Mouse (Mus musculus): ENCODE data around the gene Gm10778.

Gene Gm10778

DNA sequence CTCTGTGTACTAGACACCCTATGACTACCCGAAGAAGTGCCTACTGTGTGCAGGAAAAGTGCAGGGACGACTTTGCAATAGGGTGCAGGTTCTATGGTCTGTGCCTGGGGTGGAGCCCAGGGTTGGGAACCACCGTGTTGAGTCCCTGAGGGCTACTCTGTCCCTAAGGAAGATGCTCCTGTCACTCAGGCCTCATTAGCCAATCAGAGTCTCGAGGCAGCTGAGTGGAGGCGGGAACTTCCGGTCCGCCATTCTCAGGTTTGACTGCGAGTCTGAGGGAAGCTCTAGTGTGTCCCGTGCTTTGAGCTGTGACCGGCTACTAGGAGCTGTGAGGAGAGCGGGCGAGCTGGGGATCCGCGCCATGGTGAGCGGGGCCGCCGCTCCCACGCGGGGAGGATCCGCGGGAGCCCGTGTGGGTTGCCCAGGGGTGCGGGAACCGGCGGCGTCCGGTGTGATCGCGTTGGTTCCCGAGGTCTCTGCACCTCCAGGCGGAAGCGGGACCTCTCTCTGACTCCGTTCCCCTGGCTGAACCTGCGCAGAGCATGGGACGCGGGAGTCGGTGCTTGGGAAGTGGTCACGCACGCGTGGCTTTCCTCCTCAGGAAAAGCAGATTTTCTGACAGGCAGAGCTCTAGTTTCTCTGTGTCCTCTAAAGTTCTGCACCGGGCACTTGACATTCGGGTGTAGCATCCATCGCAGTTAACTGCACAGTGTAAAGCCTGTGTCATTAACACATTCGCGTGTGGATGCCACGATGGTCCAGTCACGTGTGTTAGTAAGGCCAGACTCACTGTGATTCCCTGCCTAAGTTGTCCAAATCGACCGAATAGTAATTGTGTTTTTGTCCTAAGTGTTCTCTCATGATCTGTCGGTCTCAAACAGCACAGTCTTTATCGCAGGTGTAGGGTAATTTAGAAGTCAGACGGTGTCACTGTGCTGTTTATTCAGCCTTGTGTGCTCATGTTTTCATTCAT lies at the start of gene Gm10778:
TSS of gene Gm10778 (plus strand) at position 257 of the 973 bp plus-strand sequence.
- DNase-seq (ENCODE audit: extremely low spot score), result peak; percentile 89

DNA sequence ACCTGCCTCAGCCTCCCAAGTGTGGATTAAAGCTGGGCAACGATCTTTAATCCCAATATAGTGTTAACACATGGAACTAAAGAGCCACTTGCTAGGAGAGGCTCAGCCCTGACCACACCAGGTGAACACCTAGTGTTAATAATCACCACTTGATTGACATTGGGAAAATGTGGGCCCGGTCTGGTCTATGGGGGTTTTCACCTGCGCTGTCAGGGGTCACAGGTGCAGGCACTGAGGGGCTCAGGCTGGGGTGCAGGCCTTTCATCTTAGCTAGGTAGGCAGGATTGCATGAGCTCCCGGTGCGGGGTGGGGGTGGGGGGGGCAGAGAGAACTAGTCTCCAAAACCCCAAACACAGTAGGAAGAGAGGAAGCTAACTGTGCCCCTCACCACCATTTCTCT lies 49.2 kb upstream of the Gm10778 start:
- no peak for DNase-seq (ENCODE audit: extremely low spot score)

GRCm38 (mm10) chr10:81600096-81600495 lies 48.8 kb upstream of the Gm10778 start:
- no peak for DNase-seq (ENCODE audit: extremely low spot score)

GRCm38 (mm10) chr10:81600738-81601203 lies 48.1 kb upstream of the Gm10778 start, which contains the start of gene Tle6:
Gene Tle6 (minus strand): TSS chr10:81601073.
- DNase-seq (ENCODE audit: extremely low spot score), result peak; percentile 100

DNA sequence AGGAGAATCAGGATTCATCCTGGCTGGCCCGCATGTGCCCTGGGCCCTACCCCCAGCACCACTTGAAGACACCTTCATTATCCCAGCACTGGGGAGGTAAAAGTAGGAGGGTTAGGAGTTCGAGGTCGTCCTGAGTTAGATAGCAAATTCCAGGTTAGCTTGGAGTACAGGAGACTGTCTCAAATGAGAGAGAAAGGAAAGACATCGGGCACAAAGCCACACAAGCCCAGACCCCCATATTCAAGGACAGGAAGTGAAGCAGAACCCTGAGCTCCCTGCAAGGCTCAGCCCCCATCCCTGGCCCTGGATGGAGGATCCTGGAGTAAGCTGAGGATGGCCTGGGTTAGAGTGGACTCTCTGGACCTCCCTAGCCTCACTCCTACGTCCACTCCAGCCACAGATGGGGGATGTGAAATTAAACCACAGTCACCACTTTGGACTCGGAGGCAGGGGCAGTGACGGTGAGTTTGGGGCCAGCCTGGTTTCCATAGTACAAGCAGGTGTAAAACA lies 47.4 kb upstream of the Gm10778 start:
- no peak for DNase-seq (ENCODE audit: extremely low spot score)

GRCm38 (mm10) chr10:81602741-81603151 lies 46.1 kb upstream of the Gm10778 start:
- peak; percentile 70 for DNase-seq (ENCODE audit: extremely low spot score)

DNA sequence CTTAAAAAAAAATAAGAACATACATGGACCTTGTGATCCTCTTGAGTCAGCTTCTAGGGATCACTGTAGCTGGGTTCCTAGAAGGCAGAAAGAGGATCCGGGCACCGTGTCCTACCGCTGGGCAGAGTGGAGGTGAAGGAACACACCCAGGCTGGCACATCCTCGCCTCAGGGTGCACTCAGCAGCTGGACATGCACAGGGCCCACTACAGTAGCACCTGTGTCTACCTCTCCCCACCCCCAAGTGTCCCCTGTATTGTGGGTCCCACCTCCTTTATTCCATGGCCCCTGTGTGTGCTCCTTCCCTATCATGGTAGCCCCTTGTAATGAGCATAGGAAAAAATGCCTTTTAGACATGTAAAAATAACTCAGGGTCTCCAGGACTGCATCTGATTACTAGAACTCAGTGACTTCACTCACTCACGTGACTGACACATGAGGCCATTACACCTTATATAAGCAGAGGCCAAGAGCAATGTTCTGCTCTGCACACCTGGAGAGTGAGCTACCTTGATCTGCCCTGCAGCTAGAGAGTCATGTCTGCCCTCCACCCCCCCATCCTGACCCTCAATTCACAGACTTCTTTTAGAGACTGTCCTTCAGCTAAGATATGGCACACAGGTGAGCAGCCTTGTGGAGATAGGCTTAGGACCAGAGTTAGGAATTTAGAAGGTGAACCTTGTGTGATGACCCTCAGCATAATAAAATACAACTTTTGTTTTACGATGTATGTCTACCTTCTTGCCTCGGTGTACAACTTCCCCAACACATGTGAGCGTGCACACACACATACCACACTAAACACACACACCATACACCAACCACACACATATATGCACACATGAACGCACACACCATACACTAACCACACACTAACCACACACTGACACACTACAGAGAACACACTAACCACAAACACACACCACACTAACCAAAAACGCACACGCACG lies 44.6 kb upstream of the Gm10778 start:
- DNase-seq (ENCODE audit: extremely low spot score), result no peak

- peak; percentile 89 for DNase-seq (ENCODE audit: extremely low spot score)
These were observed 43.7 kb upstream of the Gm10778 start for GRCm38 (mm10) chr10:81604968-81605665.

- DNase-seq (ENCODE audit: extremely low spot score), result no peak
These were observed 43.2 kb upstream of the Gm10778 start for GRCm38 (mm10) chr10:81605666-81605973.

- DNase-seq (ENCODE audit: extremely low spot score), result peak; percentile 94
These were observed 42.7 kb upstream of the Gm10778 start, which contains the start of gene BC025920 for GRCm38 (mm10) chr10:81605974-81606751. Gene BC025920 (plus strand): TSS chr10:81606270.

DNA sequence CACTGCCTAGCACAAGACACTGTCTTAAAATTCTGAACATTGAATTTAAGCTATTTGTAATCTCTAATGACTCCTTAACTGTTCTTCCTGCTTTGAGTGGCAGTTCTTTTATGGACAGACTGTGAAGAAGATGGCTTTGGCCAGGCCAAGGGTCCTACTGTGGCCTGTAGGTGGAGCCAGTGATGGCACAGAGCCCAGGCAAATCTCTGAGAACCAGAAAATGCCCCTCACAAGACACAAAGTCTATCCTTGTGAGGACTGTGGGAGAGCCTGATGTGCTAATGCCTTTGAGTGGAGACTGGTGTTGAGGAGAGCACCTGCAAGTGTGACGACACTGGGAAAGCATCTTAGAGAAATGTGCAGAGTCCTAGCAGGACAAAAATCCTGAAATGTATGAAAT lies 40.6 kb upstream of the Gm10778 start:
- DNase-seq (ENCODE audit: extremely low spot score), result no peak

DNA sequence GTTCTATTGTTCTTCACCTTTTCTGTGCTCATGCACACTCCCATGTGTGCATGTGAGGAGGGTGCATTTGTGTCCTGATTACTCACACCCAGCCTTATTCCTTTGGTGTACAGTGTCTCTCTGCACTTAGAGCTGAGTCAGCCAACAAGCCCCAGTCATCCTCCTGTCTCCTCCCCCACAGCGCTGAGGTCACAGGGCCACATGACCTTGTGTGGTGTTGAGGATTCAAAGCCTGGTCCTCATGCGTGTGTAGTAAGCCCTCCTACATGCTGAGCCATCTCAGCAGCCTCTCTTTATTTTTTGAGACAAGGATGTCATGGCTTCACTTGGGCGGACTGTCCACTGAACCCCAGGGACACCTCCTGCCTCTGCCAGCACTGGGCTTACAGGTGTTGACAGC lies 36.1 kb upstream of the Gm10778 start:
- no peak for DNase-seq (ENCODE audit: extremely low spot score)

DNA sequence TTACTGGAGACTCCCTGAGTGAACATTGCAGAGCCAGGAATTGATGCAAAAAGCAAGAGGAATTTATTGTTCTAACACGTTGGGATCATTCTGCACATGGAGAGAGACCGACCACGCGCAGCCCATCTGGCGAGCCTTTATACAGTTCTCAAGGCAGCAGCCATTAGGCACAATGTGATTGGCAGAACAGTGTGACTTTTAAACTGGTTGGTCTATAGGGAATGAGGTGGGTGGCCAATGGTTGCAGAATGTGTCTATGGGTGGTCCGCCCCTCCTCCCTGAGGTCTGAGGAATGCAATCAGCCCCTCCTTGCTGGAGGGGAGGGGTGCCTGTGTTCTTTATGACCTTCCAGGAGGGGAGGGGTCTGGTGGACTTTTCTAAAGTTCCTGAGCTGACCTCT lies 33.4 kb upstream of the Gm10778 start:
- peak; percentile 42 for DNase-seq (ENCODE audit: extremely low spot score)

DNA sequence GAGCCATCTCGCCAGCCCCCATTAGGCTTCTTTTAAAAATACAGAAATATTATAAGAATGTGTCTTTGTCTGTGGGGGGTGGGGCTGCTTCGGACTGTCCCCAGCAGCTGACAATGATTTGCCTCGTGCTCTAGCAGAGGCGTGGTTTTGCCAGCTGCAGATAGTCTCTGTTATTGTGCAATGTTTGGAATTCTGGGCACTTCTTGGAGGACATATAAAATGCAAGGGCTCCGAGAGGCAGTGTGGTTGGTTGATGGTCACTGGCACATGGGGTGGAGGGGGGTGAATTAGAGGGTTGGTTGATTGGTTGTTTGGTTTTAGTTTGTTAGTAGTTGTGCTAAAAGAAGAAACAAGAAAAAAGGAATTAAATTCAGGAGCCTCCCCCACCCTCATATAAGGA lies 28.9 kb upstream of the Gm10778 start:
- DNase-seq (ENCODE audit: extremely low spot score), result no peak

DNA sequence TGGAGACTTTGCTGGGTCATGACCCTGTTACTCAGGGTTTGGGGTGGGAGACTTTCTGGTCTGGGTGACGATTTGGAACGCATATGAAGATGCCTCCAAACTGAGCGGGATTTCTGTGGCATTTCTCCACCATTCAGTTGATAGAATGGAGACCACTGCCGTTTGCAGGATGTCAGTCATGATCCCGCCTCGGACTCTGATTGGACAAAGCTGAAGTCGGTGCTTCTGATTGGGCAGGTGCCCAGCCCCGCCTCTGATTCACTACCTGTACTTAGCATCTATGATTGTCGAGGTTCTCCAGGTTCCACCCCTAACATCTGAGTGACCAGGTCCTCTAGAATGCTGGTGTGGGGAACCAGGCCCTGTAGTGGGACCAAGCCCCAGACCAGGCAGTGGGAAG lies 28.1 kb upstream of the Gm10778 start:
- DNase-seq (ENCODE audit: extremely low spot score), result no peak

GRCm38 (mm10) chr10:81623441-81623840 lies 25.4 kb upstream of the Gm10778 start:
- DNase-seq (ENCODE audit: extremely low spot score), result no peak

GRCm38 (mm10) chr10:81626101-81626993 lies 22.5 kb upstream of the Gm10778 start:
- DNase-seq (ENCODE audit: extremely low spot score), result no peak

DNA sequence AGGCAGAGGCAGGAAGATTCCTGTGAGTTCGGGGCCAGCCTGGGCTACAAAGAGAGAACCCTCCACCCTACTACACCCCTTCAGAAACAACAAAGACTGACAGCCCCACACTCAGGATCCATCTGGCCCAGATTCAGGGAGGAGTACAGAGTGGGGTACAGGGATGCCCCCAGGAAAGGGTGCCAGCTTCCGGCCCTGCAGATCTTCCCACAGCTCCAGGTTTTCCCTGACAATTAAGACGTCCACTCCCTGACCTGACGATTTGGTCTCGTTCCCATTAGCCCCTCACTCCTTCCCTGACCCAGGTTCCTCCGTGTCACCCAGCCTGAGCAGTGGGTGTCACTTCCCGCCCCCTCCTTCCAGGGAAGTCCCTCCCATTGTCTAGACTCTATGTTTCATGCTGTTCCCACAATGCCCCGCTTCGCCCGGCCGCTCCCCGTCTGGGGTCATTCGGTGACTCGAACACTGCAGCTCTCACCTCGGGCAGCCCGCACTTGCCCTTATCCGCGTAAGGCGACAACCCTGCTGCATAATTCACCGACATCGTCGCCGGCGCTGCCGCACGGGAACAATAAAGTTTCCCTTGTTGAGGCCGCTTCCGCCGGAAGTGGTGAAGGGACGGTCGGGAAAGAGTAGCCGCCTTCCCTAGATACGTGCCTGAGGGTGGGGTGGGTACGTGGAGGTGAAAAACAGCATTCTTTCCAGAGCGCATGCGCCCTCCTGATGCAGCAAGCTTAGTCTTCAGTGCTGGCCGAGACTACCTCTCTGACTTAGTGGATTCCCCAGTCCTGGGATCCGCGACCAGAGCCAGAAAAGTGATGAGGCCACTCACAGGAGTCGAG lies 21.6 kb upstream of the Gm10778 start, which contains the start of gene Sirt6:
TSS of gene Sirt6 (minus strand) at position 804 of the 842 bp plus-strand sequence.
- peak; percentile 91 for DNase-seq (ENCODE audit: extremely low spot score)

All from embryo, embryonic 9.5 days (tissue).